Mouse (Mus musculus): ENCODE results near the gene Hs3st2. TPM values are rescaled to one million over a fixed set of nuclear protein-coding genes. Genes with fewer than 3 reads are reported as not detected.

Hs3st2 gene
- polyA plus RNA-seq (2012; rRNA removed) = not detected in 2 replicates

DNA sequence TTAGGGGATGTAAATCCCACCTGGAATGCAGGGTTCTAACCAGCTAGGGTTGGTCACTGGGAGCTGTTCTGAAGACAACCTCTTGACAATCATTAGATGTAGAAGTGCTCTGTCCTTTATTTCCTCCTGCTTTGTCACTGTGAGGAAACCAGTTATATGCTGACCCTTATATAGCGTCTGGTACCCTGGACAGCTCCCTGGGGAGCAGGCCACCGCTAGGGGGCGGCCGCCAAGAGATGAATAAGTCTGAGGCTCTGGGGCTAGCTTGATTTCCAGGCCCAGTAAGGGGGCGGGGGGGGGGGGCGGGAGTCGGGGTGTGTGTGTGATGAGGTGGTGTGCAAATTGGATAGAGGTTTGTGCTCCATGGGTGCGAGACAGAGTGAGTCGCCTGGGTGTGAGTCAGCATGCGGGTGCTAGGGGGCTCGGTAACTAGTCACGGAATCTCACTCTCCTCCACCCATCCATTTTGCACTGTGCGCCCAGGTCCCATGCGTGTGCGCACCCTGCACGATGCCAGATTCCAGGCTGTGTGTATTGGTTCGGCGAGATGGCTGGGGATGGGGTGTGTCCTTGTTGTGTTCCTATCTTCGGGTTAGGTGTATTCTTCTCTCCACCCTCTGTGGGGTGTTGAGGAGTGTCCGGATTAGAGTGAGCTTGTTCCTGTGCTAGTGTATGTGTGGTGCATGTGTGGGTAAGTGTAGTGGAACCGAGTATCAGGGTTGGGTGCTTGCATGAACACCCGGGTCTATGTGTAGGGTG lies at the start of gene Hs3st2:
TSS of gene Hs3st2 (plus strand) at position 635 of the 759 bp plus-strand sequence.

